ENCODE assay signal across 11 mouse cellular contexts in genomic region chr17:13474310-13475094, GRCm38 (mm10).
A peak's percentile ranks its signal among the peaks of the same experiment; 100 is the strongest.
DNase-seq lines count a peak whose midpoint lies in the region; ATAC-seq and TF ChIP-seq lines count a peak whose summit lies in the region.
"Had no signal": no experiment of that assay in that cellular context is flagged by ENCODE, and none has a peak within 500 bp of the region (broad histone marks: within the 10 kb centered on the region; RNA-seq: fewer than 3 reads in every experiment).

No protein-coding gene starts in this region.

- no peaks in the 10 kb centered on the region for H3K36me3 ChIP-seq in lung, postnatal 0 days (ENCODE audit: insufficient read depth, low read length)
- H3K36me3 ChIP-seq in liver, embryonic 12.5 days = no peaks in the 10 kb centered on the region
- H3K36me3 ChIP-seq: neural tube, embryonic 12.5 days had no signal

- no peak overlapping the region for H3K27ac ChIP-seq in lung, postnatal 0 days (ENCODE audit: low read length)
- no peak overlapping the region for H3K27ac ChIP-seq in liver, embryonic 12.5 days
- H3K27ac ChIP-seq: neural tube, embryonic 12.5 days had no signal

- H3K4me3 ChIP-seq in lung, postnatal 0 days (ENCODE audit: low read depth, low read length) = no peak overlapping the region
- H3K4me3 ChIP-seq in liver, embryonic 12.5 days = no peak overlapping the region
- H3K4me3 ChIP-seq: neural tube, embryonic 12.5 days had no signal

- DNase-seq in urinary bladder, postnatal 25 days (ENCODE audit: low spot score) = peak; percentile 29
- DNase-seq in urinary bladder, postnatal 4 days (ENCODE audit: low spot score in 2 of 2) = no peak
- peak; percentile 15 to 18 for DNase-seq in kidney, adult 8-10 months
- DNase-seq in lung, postnatal 0 days (ENCODE audit: low spot score) = peak; percentile 67
- DNase-seq in ovary, postnatal 36 days (ENCODE audit: low spot score) = no peak
- no peak for DNase-seq in cerebellum, adult 18-20 months
- DNase-seq: cerebellum, adult 11-12 months; gastrocnemius, postnatal 14 days; thymus, postnatal 4 days had no signal

- H3K9ac ChIP-seq in lung, postnatal 0 days (replicated peaks; ENCODE audit: low read depth) = no peak overlapping the region
- H3K9ac ChIP-seq in liver, embryonic 12.5 days = no peak overlapping the region
- H3K9ac ChIP-seq: neural tube, embryonic 12.5 days had no signal

- H3K9me3 ChIP-seq in lung, postnatal 0 days (ENCODE audit: low read length) = no peaks in the 10 kb centered on the region
- H3K9me3 ChIP-seq in liver, embryonic 12.5 days (replicated peaks) = no peaks in the 10 kb centered on the region
- H3K9me3 ChIP-seq: neural tube, embryonic 12.5 days had no signal

- no peak for TF ChIP-seq CTCF in lung, postnatal 0 days (IDR thresholded peaks at IDR 0.05)

- peak; percentile 78 for TF ChIP-seq EP300 in lung, postnatal 0 days (IDR thresholded peaks at IDR 0.05)

- no peaks in the 10 kb centered on the region for H3K27me3 ChIP-seq in lung, postnatal 0 days (replicated peaks; ENCODE audit: insufficient read depth, low read length)
- no peaks in the 10 kb centered on the region for H3K27me3 ChIP-seq in liver, embryonic 12.5 days (replicated peaks)
- H3K27me3 ChIP-seq: neural tube, embryonic 12.5 days had no signal

- WGBS in lung, postnatal 0 days = 42% methylated on average over 14 of the region's 14 CpGs
- WGBS in liver, embryonic 12.5 days (ENCODE audit: insufficient replicate concordance) = 50% methylated on average over 14 of the region's 14 CpGs

- ATAC-seq in lung, postnatal 0 days = peak; percentile 82
- ATAC-seq in liver, embryonic 12.5 days = no peak

- H3K4me2 ChIP-seq in lung, postnatal 0 days (replicated peaks; ENCODE audit: low read depth, low read length) = no peak overlapping the region
- H3K4me2 ChIP-seq in liver, embryonic 12.5 days = no peak overlapping the region
- H3K4me2 ChIP-seq: neural tube, embryonic 12.5 days had no signal

- peaks cover 4% of the 10 kb centered on the region; the same call in 1 of the 2 replicates for H3K4me1 ChIP-seq in lung, postnatal 0 days (ENCODE audit: insufficient read depth, low read depth, low read length)
- H3K4me1 ChIP-seq in liver, embryonic 12.5 days = peaks cover 4% of the 10 kb centered on the region; the same call in 1 of the 2 replicates

Comparison
In these comparisons a context has a peak if more than half of its experiments do, and no peak if none do; other contexts are left out.
1. DNase-seq: peak in urinary bladder, postnatal 25 days (single experiment), kidney, adult 8-10 months (2 of 2) and lung, postnatal 0 days (single experiment); none in urinary bladder, postnatal 4 days (0 of 2), ovary, postnatal 36 days (single experiment) and cerebellum, adult 18-20 months (0 of 2).